ENCODE assay signal across 26 mouse cellular contexts in genomic region chr15:100764163-100764951, GRCm38 (mm10). TPM values are rescaled to one million over a fixed set of nuclear protein-coding genes. Genes with fewer than 3 reads are reported as not detected.
DNase-seq lines count a peak whose midpoint lies in the region; ATAC-seq and TF ChIP-seq lines count a peak whose summit lies in the region.
"Had no signal": no experiment of that assay in that cellular context is flagged by ENCODE, and none has a peak within 500 bp of the region (broad histone marks: within the 10 kb centered on the region; RNA-seq: fewer than 3 reads in every experiment).

No protein-coding gene starts in this region.

- intact Hi-C loops in left cerebral cortex, postnatal 14 days (cut with DNase I), result loop anchor here (5.0 kb wide), 1 partner anchor 278 kb away; no protein-coding TSS in a partner anchor

- H3K9ac ChIP-seq in forebrain, embryonic 11.5 days (ENCODE audit: low read length), result no peak overlapping the region
- H3K9ac ChIP-seq in forebrain, embryonic 12.5 days, result no peak overlapping the region
- no peak overlapping the region for H3K9ac ChIP-seq in midbrain, embryonic 11.5 days (ENCODE audit: low read length)
- no peak overlapping the region for H3K9ac ChIP-seq in midbrain, postnatal 0 days (replicated peaks; ENCODE audit: low read length, poor library complexity, severe bottlenecking)
- H3K9ac ChIP-seq: embryonic facial prominence, embryonic 13.5 days; forebrain, postnatal 0 days; kidney, embryonic 15.5 days; liver, embryonic 13.5 days had no signal

- 86% methylated on average over 16 of the region's 16 CpGs for WGBS in forebrain, embryonic 11.5 days
- 85% methylated on average over 16 of the region's 16 CpGs for WGBS in forebrain, embryonic 12.5 days
- 87% methylated on average over 16 of the region's 16 CpGs for WGBS in midbrain, embryonic 11.5 days
- 91% methylated on average over 16 of the region's 16 CpGs for WGBS in midbrain, postnatal 0 days

- TF ChIP-seq CTCF in midbrain, postnatal 0 days (IDR thresholded peaks at IDR 0.05), result no peak

- no peak overlapping the region for H3K27ac ChIP-seq in forebrain, embryonic 11.5 days (ENCODE audit: low read depth, low read length)
- H3K27ac ChIP-seq in forebrain, embryonic 12.5 days, result no peak overlapping the region
- no peak overlapping the region for H3K27ac ChIP-seq in midbrain, embryonic 11.5 days (ENCODE audit: low read depth, low read length)
- H3K27ac ChIP-seq in midbrain, postnatal 0 days (ENCODE audit: low read depth, low read length), result no peak overlapping the region
- H3K27ac ChIP-seq: embryonic facial prominence, embryonic 13.5 days; forebrain, embryonic 10.5 days; kidney, embryonic 15.5 days; liver, embryonic 13.5 days; macrophage had no signal

- H3K27me3 ChIP-seq in forebrain, embryonic 11.5 days (ENCODE audit: control insufficient read depth, insufficient read depth, low read length), result no peaks in the 10 kb centered on the region
- H3K27me3 ChIP-seq in forebrain, embryonic 12.5 days, result no peaks in the 10 kb centered on the region
- H3K27me3 ChIP-seq in midbrain, embryonic 11.5 days (ENCODE audit: control insufficient read depth, insufficient read depth, low read length), result peaks cover 5% of the 10 kb centered on the region; the same call in 1 of the 2 replicates
- H3K27me3 ChIP-seq in midbrain, postnatal 0 days (ENCODE audit: insufficient read depth, low read length), result no peaks in the 10 kb centered on the region

- H3K36me3 ChIP-seq in forebrain, embryonic 11.5 days (ENCODE audit: control insufficient read depth, insufficient read depth, low read length), result no peaks in the 10 kb centered on the region
- 0 out of 2 replicates have a peak, but pooled peaks cover 8% of the 10 kb centered on the region for H3K36me3 ChIP-seq in forebrain, embryonic 12.5 days (replicated peaks)
- H3K36me3 ChIP-seq in midbrain, embryonic 11.5 days (ENCODE audit: control insufficient read depth, insufficient read depth, low read length), result no peaks in the 10 kb centered on the region
- peaks cover 6% of the 10 kb centered on the region for H3K36me3 ChIP-seq in midbrain, postnatal 0 days (ENCODE audit: insufficient read depth, low read length)
- H3K36me3 ChIP-seq: embryonic facial prominence, embryonic 13.5 days; kidney, embryonic 15.5 days; liver, embryonic 13.5 days had no signal

- no peak overlapping the region for H3K4me3 ChIP-seq in forebrain, embryonic 11.5 days (ENCODE audit: low read depth, low read length)
- no peak overlapping the region for H3K4me3 ChIP-seq in forebrain, embryonic 12.5 days (replicated peaks)
- no peak overlapping the region for H3K4me3 ChIP-seq in midbrain, embryonic 11.5 days (ENCODE audit: low read depth, low read length)
- no peak overlapping the region for H3K4me3 ChIP-seq in midbrain, postnatal 0 days (ENCODE audit: low read depth, low read length)
- H3K4me3 ChIP-seq: embryonic facial prominence, embryonic 13.5 days; forebrain, embryonic 10.5 days; kidney, embryonic 15.5 days; liver, embryonic 13.5 days had no signal

- no peaks in the 10 kb centered on the region for H3K9me3 ChIP-seq in forebrain, embryonic 11.5 days (ENCODE audit: control insufficient read depth, low read length)
- no peaks in the 10 kb centered on the region for H3K9me3 ChIP-seq in forebrain, embryonic 12.5 days
- no peaks in the 10 kb centered on the region for H3K9me3 ChIP-seq in midbrain, embryonic 11.5 days (ENCODE audit: control insufficient read depth, low read length)
- no peaks in the 10 kb centered on the region for H3K9me3 ChIP-seq in midbrain, postnatal 0 days (ENCODE audit: low read length)
- H3K9me3 ChIP-seq: embryonic facial prominence, embryonic 13.5 days; forebrain, embryonic 10.5 days; kidney, embryonic 15.5 days; liver, embryonic 13.5 days had no signal

- H3K4me2 ChIP-seq in forebrain, embryonic 11.5 days (ENCODE audit: low read depth, low read length, severe bottlenecking), result no peak overlapping the region
- no peak overlapping the region for H3K4me2 ChIP-seq in forebrain, embryonic 12.5 days
- no peak overlapping the region for H3K4me2 ChIP-seq in midbrain, embryonic 11.5 days
- no peak overlapping the region for H3K4me2 ChIP-seq in midbrain, postnatal 0 days (ENCODE audit: low read depth, low read length, poor library complexity, severe bottlenecking)
- H3K4me2 ChIP-seq: embryonic facial prominence, embryonic 13.5 days; heart, embryonic 11.5 days; kidney, embryonic 15.5 days; liver, embryonic 13.5 days had no signal

- peak; percentile 57 to 78 for DNase-seq in adrenal gland, adult (ENCODE audit: inconsistent age in 2 of 2, low spot score in 1 of 2)
- no peak for DNase-seq in adrenal gland, postnatal 25 days
- DNase-seq in forebrain, embryonic 11.5 days (ENCODE audit: low spot score), result peak; percentile 45
- DNase-seq in midbrain, embryonic 11.5 days (ENCODE audit: low spot score, missing footprints), result peak; percentile 21
- no peak for DNase-seq in midbrain, postnatal 0 days (ENCODE audit: low spot score)
- DNase-seq in left cerebral cortex, postnatal 14 days (ENCODE audit: low spot score in 2 of 2), result no peak
- DNase-seq: cerebellum, adult 11 months; forebrain, postnatal 0 days; gastrocnemius, postnatal 14 days; heart, postnatal 36 days; kidney, adult 18-20 months; left cerebral cortex, postnatal 4 days; liver, embryonic 13.5 days; lung, adult 2 months; lung, postnatal 10 days; midbrain, embryonic 14.5 days; right cerebral cortex, postnatal 25 days; spleen, adult 18-20 months; thymus, postnatal 14 days had no signal

- H3K4me1 ChIP-seq in forebrain, embryonic 11.5 days (replicated peaks; ENCODE audit: control insufficient read depth, insufficient read depth, low read length), result peaks cover 8% of the 10 kb centered on the region; the same call in 1 of the 2 replicates
- peaks cover 23% of the 10 kb centered on the region for H3K4me1 ChIP-seq in forebrain, embryonic 12.5 days
- peaks cover 15% of the 10 kb centered on the region for H3K4me1 ChIP-seq in midbrain, embryonic 11.5 days (ENCODE audit: control insufficient read depth, insufficient read depth, low read length)
- peaks cover 5% of the 10 kb centered on the region; the same call in 1 of the 2 replicates for H3K4me1 ChIP-seq in midbrain, postnatal 0 days (ENCODE audit: insufficient read depth, low read length)

- ATAC-seq in forebrain, embryonic 11.5 days (replicated peaks; ENCODE audit: low FRiP score), result no peak
- no peak for ATAC-seq in forebrain, embryonic 12.5 days (ENCODE audit: low FRiP score)
- no peak for ATAC-seq in midbrain, embryonic 11.5 days (ENCODE audit: low FRiP score)
- ATAC-seq in midbrain, postnatal 0 days (ENCODE audit: low FRiP score), result no peak
- ATAC-seq: forebrain, postnatal 0 days; hindbrain, embryonic 16.5 days had no signal

RNA-seq across cellular contexts. Expression of gene Slc4a8, which starts 2.8 kb away (rescaled TPM):
- total RNA-seq in adrenal gland, postnatal 25 days (2021), result 4.9 and 6.3 TPM in 2 replicates
- 12.3 and 12.8 TPM in 2 replicates for polyA plus RNA-seq in forebrain, embryonic 11.5 days (2014; fragmentation: Nextera tagmentation; extraction: Ambion mirVana)
- 18.6 and 19.5 TPM in 2 replicates for polyA plus RNA-seq in forebrain, embryonic 12.5 days (2016; fragmentation: Nextera tagmentation; extraction: Ambion mirVana)
- polyA plus RNA-seq in midbrain, embryonic 11.5 days (2014; fragmentation: Nextera tagmentation; extraction: Ambion mirVana), result 7.1 and 9.2 TPM in 2 replicates
- 31.2 and 31.8 TPM in 2 replicates for total RNA-seq in midbrain, postnatal 0 days (2014; rRNA removed)
- 31.0 and 37.3 TPM in 2 replicates for polyA plus RNA-seq in midbrain, postnatal 0 days (2015; fragmentation: Nextera tagmentation; extraction: Ambion mirVana)
- 10 to 100 TPM; 87.7 to 90.8 TPM for total RNA-seq in left cerebral cortex, postnatal 14 days (2021)

RNA-seq across cellular contexts. Expression of gene Galnt6, which starts 35.2 kb away (rescaled TPM):
- total RNA-seq in adrenal gland, postnatal 25 days (2021), result 3.8 and 6.3 TPM in 2 replicates
- polyA plus RNA-seq in forebrain, embryonic 11.5 days (2014; fragmentation: Nextera tagmentation; extraction: Ambion mirVana), result 0.12 and 0.20 TPM in 2 replicates
- polyA plus RNA-seq in forebrain, embryonic 12.5 days (2016; fragmentation: Nextera tagmentation; extraction: Ambion mirVana), result 0.05 TPM in 1 of 2 replicates, not detected in the other
- polyA plus RNA-seq in midbrain, embryonic 11.5 days (2014; fragmentation: Nextera tagmentation; extraction: Ambion mirVana), result 0.04 TPM in 1 of 2 replicates, not detected in the other
- 0.16 and 0.71 TPM in 2 replicates for total RNA-seq in midbrain, postnatal 0 days (2014; rRNA removed)
- 0.20 and 0.22 TPM in 2 replicates for polyA plus RNA-seq in midbrain, postnatal 0 days (2015; fragmentation: Nextera tagmentation; extraction: Ambion mirVana)
- total RNA-seq in left cerebral cortex, postnatal 14 days (2021), result 1 to 10 TPM in 1 of 2 experiments, under 1 TPM in 1; 0.97 to 2.0 TPM
- polyA plus RNA-seq: forebrain, embryonic 10.5 days had no signal

Comparison
In these comparisons a context has a peak if more than half of its experiments do, and no peak if none do; other contexts are left out.
1. DNase-seq: peak in adrenal gland, adult (2 of 2), forebrain, embryonic 11.5 days (single experiment) and midbrain, embryonic 11.5 days (single experiment); none in adrenal gland, postnatal 25 days (single experiment), midbrain, postnatal 0 days (single experiment) and left cerebral cortex, postnatal 14 days (0 of 2).